Mouse (Mus musculus) hematopoietic multipotent progenitor cell, adult 10-12 weeks (in vitro differentiated cells): ENCODE results near the gene Pogz. TPM values are rescaled to one million over a fixed set of nuclear protein-coding genes. Genes with fewer than 3 reads are reported as not detected.

ENCODE experiments used
- polyA plus RNA-seq: library from polyadenylated mRNA; stranded (reverse); fragments of >175 nt; gene quantifications from 2 replicates; pipeline ENCODE4 v1.2.3, GENCODE M21; 2012; ENCODE audit warnings: low replicate concordance

Pogz gene
- 72.2 and 97.0 TPM in 2 replicates for polyA plus RNA-seq

DNA sequence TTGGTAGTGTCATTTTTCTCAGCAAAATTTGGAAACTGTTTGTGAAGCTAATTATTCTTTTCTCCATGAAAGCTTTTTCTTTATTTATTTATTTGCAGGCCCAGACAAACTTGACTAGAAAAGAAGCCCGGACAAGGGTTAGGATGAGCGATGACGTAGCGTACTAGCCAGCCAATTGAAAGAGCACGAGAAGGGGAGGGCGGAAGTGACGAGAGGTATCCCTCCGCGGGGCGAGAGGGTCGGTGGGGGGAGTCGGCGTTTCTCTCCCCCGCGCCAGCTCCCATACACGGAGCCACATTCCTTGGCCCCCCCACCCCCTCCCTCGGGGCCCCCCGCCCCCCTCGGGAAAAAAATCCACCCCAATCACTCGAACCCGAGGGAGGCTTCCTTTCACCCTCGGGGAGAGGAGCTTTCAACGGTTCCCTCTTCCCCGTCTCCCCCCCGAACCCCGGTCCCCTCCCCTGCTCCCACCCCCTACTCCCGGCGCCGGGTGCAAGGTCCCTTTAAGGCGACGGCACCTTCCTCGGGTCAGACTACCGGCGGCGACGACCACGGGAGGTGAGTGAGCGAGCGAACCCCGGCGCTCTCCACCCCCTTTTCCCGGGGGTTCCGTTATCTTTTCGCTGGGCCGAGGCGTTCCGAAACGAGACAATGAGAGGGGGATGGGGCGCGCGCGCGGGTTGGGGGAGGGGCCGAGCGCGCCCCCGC lies at the start of gene Pogz:
TSS of gene Pogz (plus strand) at position 385 of the 708 bp plus-strand sequence.

DNA sequence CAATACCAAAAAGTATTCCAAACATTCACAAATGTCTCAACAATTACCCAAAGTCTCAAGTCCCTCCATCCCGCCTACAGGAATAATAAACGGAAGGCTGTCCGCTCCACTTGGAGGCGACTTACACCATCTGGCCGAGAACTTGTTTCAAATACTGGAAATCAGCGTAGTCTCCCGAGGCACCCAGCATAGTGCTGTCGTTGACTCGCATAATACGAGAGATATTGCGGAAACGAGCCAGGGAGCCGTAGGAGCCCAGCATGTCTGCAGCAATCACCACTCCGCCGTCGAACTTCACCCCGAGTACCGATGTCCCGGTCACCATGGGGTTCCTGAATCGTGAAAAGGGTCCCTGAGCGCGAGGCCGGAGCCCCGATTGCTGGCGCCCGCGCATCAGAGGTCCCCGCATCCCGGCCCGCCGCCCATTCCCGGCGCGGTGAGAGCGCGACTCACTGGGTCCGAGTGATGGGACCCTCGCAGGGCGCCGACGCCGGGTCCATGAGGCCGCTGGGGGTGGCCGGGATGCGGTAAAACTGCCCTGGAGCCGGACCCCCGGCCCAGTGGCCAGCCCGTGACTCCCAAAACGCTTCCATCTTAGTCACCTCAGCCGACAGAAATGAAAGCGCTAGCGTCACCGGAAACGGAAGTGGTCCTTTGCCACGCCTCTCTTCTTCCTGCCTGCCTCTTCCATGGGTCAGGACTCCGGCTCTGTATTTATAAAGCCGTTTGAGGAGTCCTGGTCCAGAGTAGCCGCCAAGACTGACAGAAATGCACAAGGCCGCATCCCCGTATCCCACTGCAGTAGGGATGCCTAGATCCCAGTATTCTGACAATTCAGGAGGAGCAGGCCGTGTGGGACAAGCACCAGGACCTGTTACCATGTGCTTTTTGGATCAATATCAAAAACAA lies 49.2 kb downstream of the Pogz start, which contains the start of gene Psmb4:
TSS of gene Psmb4 (minus strand) at position 646 of the 909 bp plus-strand sequence.

Other genes starting within 250 kb of the Pogz start
- gene Gm10972, start 194.5 kb upstream of the Pogz start, polyA plus RNA-seq: not detected in 2 replicates
- 0.30 and 1.9 TPM in 2 replicates for gene Tuft1, start 178.7 kb upstream of the Pogz start, polyA plus RNA-seq
- gene Selenbp2, start 144.0 kb upstream of the Pogz start, polyA plus RNA-seq: not detected in 2 replicates
- 0.06 and 0.09 TPM in 2 replicates for gene Cgn, start 51.1 kb upstream of the Pogz start, polyA plus RNA-seq
- 101 and 189 TPM in 2 replicates for gene Psmb4, start 49.4 kb downstream of the Pogz start, polyA plus RNA-seq
- 0.91 and 6.6 TPM in 2 replicates for gene Selenbp1, start 95.5 kb downstream of the Pogz start, polyA plus RNA-seq
- gene Rfx5, start 116.5 kb downstream of the Pogz start, polyA plus RNA-seq: 24.8 and 29.1 TPM in 2 replicates
- 12.0 and 16.1 TPM in 2 replicates for gene Pi4kb, start 137.2 kb downstream of the Pogz start, polyA plus RNA-seq
- gene Zfp687, start 177.9 kb downstream of the Pogz start, polyA plus RNA-seq: 32.8 and 36.3 TPM in 2 replicates
- 47.7 and 87.6 TPM in 2 replicates for gene Psmd4, start 205.0 kb downstream of the Pogz start, polyA plus RNA-seq